Mouse (Mus musculus) kidney, adult 2 months (tissue): ENCODE measurements around the gene Acaa1a. TPM values are rescaled to one million over a fixed set of nuclear protein-coding genes. Genes with fewer than 3 reads are reported as not detected.
A peak's percentile ranks its signal among the peaks of the same experiment; 100 is the strongest.

Source experiments
- DNase-seq: peaks from one replicate; pipeline ENCODE4 v3.0.0; 2021
- H3K27ac ChIP-seq: fragments of 200-500 bp; 2 replicates; pipeline ENCODE4 v1.5.1; 2012; ENCODE audit warnings: low read depth, low read length, control low read depth, inconsistent platforms; ENCODE audit not compliant: insufficient read depth
- H3K27me3 ChIP-seq: fragments of 200-500 bp; replicated peaks from 2 replicates; pipeline ENCODE4 v1.6.1; 2012; ENCODE audit warnings: mild to moderate bottlenecking, moderate library complexity, low read length, inconsistent platforms; ENCODE audit not compliant: control insufficient read depth, insufficient read depth
- H3K36me3 ChIP-seq: fragments of 200-500 bp; 2 replicates; pipeline ENCODE4 v1.6.1; 2012; ENCODE audit warnings: mild to moderate bottlenecking, moderate library complexity, low read length, inconsistent platforms; ENCODE audit not compliant: control insufficient read depth, insufficient read depth
- H3K4me1 ChIP-seq: fragments of 200-500 bp; 2 replicates; pipeline ENCODE4 v1.6.1; 2011; ENCODE audit warnings: low read length; ENCODE audit not compliant: control insufficient read depth, insufficient read depth
- H3K4me3 ChIP-seq: fragments of 200-500 bp; 2 replicates; pipeline ENCODE4 v1.5.1; 2011; ENCODE audit warnings: mild to moderate bottlenecking, low read depth, low read length, control low read depth; ENCODE audit not compliant: insufficient read depth
- CTCF ChIP-seq: fragments of 200-500 bp; conservative IDR thresholded peaks from 2 replicates; pipeline ENCODE4 v1.5.1; 2011; ENCODE audit warnings: low read depth, mild to moderate bottlenecking, control low read depth, low read length, moderate library complexity, mixed read lengths; ENCODE audit not compliant: insufficient read depth, insufficient read length
- POLR2A ChIP-seq: fragments of 200-500 bp; IDR thresholded peaks from one replicate; pipeline ENCODE4 v1.6.1; 2011; ENCODE audit warnings: low read depth, low read length, control low read depth
- WGBS: fragments of 180-500 bp; shearing (Covaris S2); methylation state at CpG from one replicate; pipeline ENCODE4 v1.1.7; 2018; 5-methylcytosine and 5-hydroxymethylcytosine counted together
- polyA plus RNA-seq: library from polyadenylated mRNA; depleted of rRNA; stranded (reverse); fragments of >200 nt; gene quantifications from 2 replicates; pipeline ENCODE4 v1.2.3, GENCODE M21; 2012; rRNA removed

Gene Acaa1a
- 229 and 272 TPM in 2 replicates for polyA plus RNA-seq

- Histone ChIP-seq H3K36me3 (no peaks in the 10 kb centered on the region), H3K4me1 (peaks cover 19% of the 10 kb centered on the region), H3K4me3 (peak within 1 kb of the TSS; percentile 90), H3K27ac (peak within 1 kb of the TSS; percentile 87), H3K27me3 (no peaks in the 10 kb centered on the region)
- WGBS, result under 1% methylated on average over 43 of the region's 43 CpGs
- TF ChIP-seq CTCF, result 0 out of 2 replicates have a peak, but pooled peaks have one; percentile 0
- no peak for TF ChIP-seq POLR2A
- peak; percentile 87 for DNase-seq
These were observed at the start of gene Acaa1a for GRCm38 (mm10) chr9:119339558-119340211. Gene Acaa1a (plus strand): TSS chr9:119339676.

DNA sequence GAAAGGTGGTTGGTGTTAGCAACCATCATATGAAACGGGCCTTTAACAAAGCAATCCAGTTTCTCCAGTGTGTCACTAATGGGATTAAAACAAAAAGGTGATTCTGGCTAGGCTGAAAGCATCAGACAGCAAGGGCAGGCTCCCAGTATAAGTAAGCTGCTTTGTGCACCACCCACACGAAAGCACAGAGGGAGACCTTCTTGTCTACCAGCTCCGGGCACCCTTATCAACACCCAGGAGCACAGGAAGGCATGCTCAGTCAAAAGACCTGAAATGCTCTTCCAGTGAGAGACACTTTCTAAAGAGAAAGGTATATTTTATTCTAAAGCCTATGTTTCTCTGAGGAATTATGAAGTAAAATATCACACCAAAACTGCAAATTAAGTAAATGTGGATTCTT lies 48.7 kb upstream of the Acaa1a start:
- no peaks in the 10 kb centered on the region; the same call in 1 of the 2 replicates for H3K4me1 ChIP-seq
- no peak for TF ChIP-seq POLR2A
- H3K27me3 ChIP-seq, result no peaks in the 10 kb centered on the region
- no peaks in the 10 kb centered on the region for H3K36me3 ChIP-seq
- no peak overlapping the region for H3K27ac ChIP-seq
- H3K4me3 ChIP-seq, result no peak overlapping the region
- 94% methylated on average over 3 of the region's 3 CpGs for WGBS
- no peak for DNase-seq

DNA sequence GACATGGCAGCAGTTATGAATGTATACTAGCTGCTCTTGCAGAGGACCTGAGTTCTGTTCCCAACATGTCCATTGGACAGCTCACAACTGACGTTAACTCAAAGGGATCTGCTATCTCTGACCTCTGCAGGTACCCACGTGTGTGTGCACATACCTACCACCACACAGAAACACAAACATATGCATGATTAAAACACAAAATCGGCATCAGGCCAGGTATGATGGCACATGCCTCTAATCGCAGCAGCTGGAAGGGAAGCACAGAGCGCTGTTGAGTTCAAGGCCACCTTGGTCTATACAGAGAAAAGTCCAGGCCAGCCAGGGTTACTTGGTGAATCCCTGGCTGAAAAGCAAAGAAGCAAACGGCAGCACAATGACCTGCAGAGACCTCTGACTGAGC lies 41.8 kb upstream of the Acaa1a start:
- no peak overlapping the region for H3K27ac ChIP-seq
- peaks cover 3% of the 10 kb centered on the region; the same call in 1 of the 2 replicates for H3K4me1 ChIP-seq
- no peaks in the 10 kb centered on the region for H3K36me3 ChIP-seq
- WGBS, result 76% methylated on average over 6 of the region's 6 CpGs
- H3K27me3 ChIP-seq, result no peaks in the 10 kb centered on the region
- no peak overlapping the region for H3K4me3 ChIP-seq
- DNase-seq, result peak; percentile 25
- no peak for TF ChIP-seq CTCF
- TF ChIP-seq POLR2A, result no peak

DNA sequence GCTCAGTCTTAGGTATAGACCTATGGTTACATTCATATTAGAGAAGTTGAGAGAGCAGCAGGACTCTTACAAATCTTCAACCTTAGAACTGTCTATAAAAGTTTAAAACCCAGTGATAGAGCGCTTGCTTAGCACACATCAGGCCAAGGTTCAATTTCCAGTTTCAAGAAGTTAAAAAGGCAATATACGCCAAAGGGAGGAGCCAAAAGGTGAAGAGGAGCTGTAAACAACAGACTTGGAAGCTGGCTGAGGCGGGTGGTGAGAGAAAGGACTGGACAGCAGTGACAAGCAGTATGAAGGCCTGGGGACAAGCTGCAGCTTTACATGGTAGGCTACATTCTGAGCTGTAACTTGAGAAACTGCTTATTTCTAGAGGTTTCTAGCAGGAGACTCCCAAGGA lies 40.9 kb upstream of the Acaa1a start:
- peak; percentile 59 for DNase-seq
- 63% methylated on average over 3 of the region's 3 CpGs for WGBS
- H3K4me1 ChIP-seq, result peaks cover 3% of the 10 kb centered on the region; the same call in 1 of the 2 replicates
- no peak overlapping the region for H3K27ac ChIP-seq
- no peaks in the 10 kb centered on the region for H3K27me3 ChIP-seq
- no peak for TF ChIP-seq POLR2A
- no peak for TF ChIP-seq CTCF
- no peaks in the 10 kb centered on the region for H3K36me3 ChIP-seq
- no peak overlapping the region for H3K4me3 ChIP-seq

DNA sequence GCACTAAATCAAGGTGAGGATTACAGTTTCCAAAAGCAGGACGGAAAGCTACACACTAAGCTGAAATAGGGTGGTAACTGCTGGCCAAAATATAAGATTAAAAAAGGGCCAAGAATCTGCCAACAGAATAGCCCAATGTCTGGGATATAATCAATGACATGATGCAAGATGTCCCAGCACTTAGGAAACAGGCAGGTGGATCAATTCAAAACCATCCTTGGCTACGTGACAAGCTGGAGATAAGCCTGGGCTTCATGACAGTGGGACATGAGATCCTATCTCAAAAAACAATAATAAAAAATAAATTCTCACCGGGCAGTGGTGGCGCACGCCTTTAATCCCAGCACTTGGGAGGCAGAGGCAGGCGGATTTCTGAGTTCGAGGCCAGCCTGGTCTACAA lies 33.6 kb upstream of the Acaa1a start:
- no peaks in the 10 kb centered on the region for H3K27me3 ChIP-seq
- TF ChIP-seq POLR2A (no peak), CTCF (no peak)
- peaks cover 4% of the 10 kb centered on the region; the same call in 1 of the 2 replicates for H3K4me1 ChIP-seq
- no peak for DNase-seq
- no peak overlapping the region for H3K27ac ChIP-seq
- H3K4me3 ChIP-seq, result no peak overlapping the region
- no peaks in the 10 kb centered on the region for H3K36me3 ChIP-seq
- 94% methylated on average over 7 of the region's 7 CpGs for WGBS

GRCm38 (mm10) chr9:119309067-119309466 lies 30.4 kb upstream of the Acaa1a start:
- Histone ChIP-seq H3K27ac (no peak overlapping the region), H3K36me3 (no peaks in the 10 kb centered on the region), H3K27me3 (no peaks in the 10 kb centered on the region), H3K4me1 (peaks cover 4% of the 10 kb centered on the region; the same call in 1 of the 2 replicates), H3K4me3 (no peak overlapping the region)
- WGBS, result 70% methylated on average over 1 of the region's 1 CpGs
- TF ChIP-seq CTCF (no peak), POLR2A (no peak)
- DNase-seq, result no peak

DNA sequence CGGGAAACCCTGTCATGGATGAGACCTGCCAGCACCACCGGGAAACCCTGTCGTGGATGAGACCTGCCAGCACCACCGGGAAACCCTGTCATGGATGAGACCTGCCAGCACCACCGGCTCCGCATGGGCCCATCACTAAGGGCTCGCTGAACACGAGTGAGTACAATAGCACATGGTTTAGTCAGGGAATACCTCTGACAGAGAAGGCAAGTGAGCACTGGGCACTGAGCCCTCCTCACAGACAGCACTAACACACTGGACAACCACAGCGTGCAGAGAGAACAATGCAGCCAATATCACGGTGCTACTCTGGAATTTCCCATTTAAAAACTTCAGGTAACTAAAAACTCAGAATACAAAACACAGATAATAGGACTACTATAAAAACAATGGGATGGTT lies 26.4 kb upstream of the Acaa1a start:
- Histone ChIP-seq H3K27ac (no peak overlapping the region), H3K36me3 (no peaks in the 10 kb centered on the region), H3K4me1 (peaks cover 6% of the 10 kb centered on the region; the same call in 1 of the 2 replicates), H3K27me3 (no peaks in the 10 kb centered on the region), H3K4me3 (no peak overlapping the region)
- 92% methylated on average over 10 of the region's 10 CpGs for WGBS
- TF ChIP-seq POLR2A, result no peak
- no peak for TF ChIP-seq CTCF
- DNase-seq, result no peak
